8 mouse cellular contexts compared by ENCODE assay signal in the genomic region with DNA sequence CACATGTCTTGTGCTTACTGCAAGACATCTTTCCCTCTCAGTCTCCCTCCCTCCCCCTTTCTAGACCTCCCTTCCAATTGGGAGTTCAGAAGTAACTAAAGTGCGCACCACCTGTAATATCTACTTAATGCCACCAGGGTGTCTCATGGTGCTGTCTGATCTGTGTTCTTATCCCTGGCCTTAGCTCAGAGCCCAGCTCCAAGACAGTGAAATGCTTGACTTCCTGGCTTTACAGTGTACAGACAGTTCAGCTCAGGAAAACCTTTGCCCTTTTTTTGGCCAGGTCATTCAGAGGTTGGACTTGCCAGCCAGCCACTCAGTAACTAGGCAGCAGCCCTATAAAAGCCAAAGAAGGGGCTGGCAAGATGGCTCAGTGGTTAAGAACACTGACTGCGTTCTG. TPM values are rescaled to one million over a fixed set of nuclear protein-coding genes. Genes with fewer than 3 reads are reported as not detected.
DNase-seq lines count a peak whose midpoint lies in the region; ATAC-seq and TF ChIP-seq lines count a peak whose summit lies in the region.

No protein-coding gene starts in this region.

- ATAC-seq in common myeloid progenitor, adult 5-6 weeks (replicated peaks; ENCODE audit: low read depth, poor library complexity, severe bottlenecking), result peak; percentile 94
- ATAC-seq in heart, embryonic 12.5 days (ENCODE audit: insufficient number of reproducible peaks, low FRiP score), result peak; percentile 73; the same call in 1 of the 2 replicates
- ATAC-seq in kidney, embryonic 14.5 days (ENCODE audit: low FRiP score, low TSS enrichment), result peak; percentile 82
- peak; percentile 87 for ATAC-seq in stomach, embryonic 14.5 days (ENCODE audit: insufficient number of reproducible peaks, insufficient read depth, low FRiP score, low read depth)

- peak; percentile 51 for DNase-seq in adrenal gland, postnatal 10 days
- no peak for DNase-seq in adrenal gland, adult 18-20 months (ENCODE audit: low spot score in 2 of 2)
- DNase-seq in lung, postnatal 14 days, result peak; percentile 45

- H3K27me3 ChIP-seq in ES-Bruce4 (ENCODE audit: control insufficient read depth, insufficient read depth, low read length, poor library complexity, severe bottlenecking), result no peaks in the 10 kb centered on the region
- no peaks in the 10 kb centered on the region for H3K27me3 ChIP-seq in heart, embryonic 12.5 days (replicated peaks)
- no peaks in the 10 kb centered on the region for H3K27me3 ChIP-seq in kidney, embryonic 14.5 days (ENCODE audit: control insufficient read depth, insufficient read depth, low read length)
- no peaks in the 10 kb centered on the region for H3K27me3 ChIP-seq in stomach, embryonic 14.5 days (ENCODE audit: control insufficient read depth, insufficient read depth, low read length)

- peak; percentile 37 for TF ChIP-seq CTCF in ES-Bruce4 (IDR thresholded peaks at IDR 0.05; ENCODE audit: low read depth, low read length)

- no peak overlapping the region for H3K27ac ChIP-seq in ES-Bruce4 (ENCODE audit: insufficient read depth, low read length)
- no peak overlapping the region for H3K27ac ChIP-seq in heart, embryonic 12.5 days (ENCODE audit: poor library complexity, severe bottlenecking)
- H3K27ac ChIP-seq in kidney, embryonic 14.5 days (ENCODE audit: low read depth, low read length), result no peak overlapping the region
- no peak overlapping the region for H3K27ac ChIP-seq in stomach, embryonic 14.5 days (ENCODE audit: low read length)

- H3K9ac ChIP-seq in ES-Bruce4 (ENCODE audit: low read depth, poor library complexity, severe bottlenecking), result no peak overlapping the region
- H3K9ac ChIP-seq in heart, embryonic 12.5 days, result no peak overlapping the region
- H3K9ac ChIP-seq in kidney, embryonic 14.5 days (ENCODE audit: low read depth, low read length), result no peak overlapping the region
- H3K9ac ChIP-seq in stomach, embryonic 14.5 days (replicated peaks; ENCODE audit: low read depth, low read length), result no peak overlapping the region

- no peaks in the 10 kb centered on the region for H3K9me3 ChIP-seq in ES-Bruce4 (replicated peaks; ENCODE audit: control insufficient read depth, insufficient read depth, low read length, poor library complexity, severe bottlenecking)
- no peaks in the 10 kb centered on the region for H3K9me3 ChIP-seq in heart, embryonic 12.5 days (replicated peaks)
- no peaks in the 10 kb centered on the region for H3K9me3 ChIP-seq in kidney, embryonic 14.5 days (ENCODE audit: control insufficient read depth, low read length)
- no peaks in the 10 kb centered on the region for H3K9me3 ChIP-seq in stomach, embryonic 14.5 days (ENCODE audit: control insufficient read depth, low read depth, low read length)

- no peak for TF ChIP-seq EP300 in ES-Bruce4 (IDR thresholded peaks at IDR 0.05; ENCODE audit: insufficient read depth, low read depth, low read length)

- no peak overlapping the region for H3K4me3 ChIP-seq in ES-Bruce4 (ENCODE audit: low read depth, low read length)
- H3K4me3 ChIP-seq in heart, embryonic 12.5 days, result no peak overlapping the region
- no peak overlapping the region for H3K4me3 ChIP-seq in kidney, embryonic 14.5 days (ENCODE audit: low read length)
- no peak overlapping the region for H3K4me3 ChIP-seq in stomach, embryonic 14.5 days (ENCODE audit: low read depth, low read length)

- H3K4me2 ChIP-seq in heart, embryonic 12.5 days, result no peak overlapping the region
- H3K4me2 ChIP-seq in kidney, embryonic 14.5 days (replicated peaks; ENCODE audit: low read depth, low read length), result no peak overlapping the region
- no peak overlapping the region for H3K4me2 ChIP-seq in stomach, embryonic 14.5 days (replicated peaks; ENCODE audit: low read depth, low read length)

- no peak for TF ChIP-seq POLR2A in ES-Bruce4 (IDR thresholded peaks at IDR 0.05; ENCODE audit: insufficient read depth, low read length)

- WGBS in heart, embryonic 12.5 days, result 49% methylated on average over 2 of the region's 2 CpGs
- WGBS in kidney, embryonic 14.5 days, result 44% methylated on average over 2 of the region's 2 CpGs
- 47% methylated on average over 2 of the region's 2 CpGs for WGBS in stomach, embryonic 14.5 days

- no peaks in the 10 kb centered on the region for H3K4me1 ChIP-seq in ES-Bruce4 (ENCODE audit: control insufficient read depth, insufficient read depth, low read length)
- 0 out of 2 replicates have a peak, but pooled peaks cover 2% of the 10 kb centered on the region for H3K4me1 ChIP-seq in heart, embryonic 12.5 days (replicated peaks)
- H3K4me1 ChIP-seq in kidney, embryonic 14.5 days (ENCODE audit: control insufficient read depth, insufficient read depth, low read length), result no peaks in the 10 kb centered on the region
- H3K4me1 ChIP-seq in stomach, embryonic 14.5 days (ENCODE audit: control insufficient read depth, insufficient read depth, low read length), result no peaks in the 10 kb centered on the region

- no peaks in the 10 kb centered on the region for H3K36me3 ChIP-seq in ES-Bruce4 (ENCODE audit: control insufficient read depth, insufficient read depth, low read length, poor library complexity, severe bottlenecking)
- peaks cover 6% of the 10 kb centered on the region; the same call in 1 of the 2 replicates for H3K36me3 ChIP-seq in heart, embryonic 12.5 days
- H3K36me3 ChIP-seq in kidney, embryonic 14.5 days (ENCODE audit: control insufficient read depth, insufficient read depth, low read length), result 0 out of 2 replicates have a peak, but pooled peaks cover 3% of the 10 kb centered on the region
- H3K36me3 ChIP-seq in stomach, embryonic 14.5 days (ENCODE audit: control insufficient read depth, insufficient read depth, low read length), result no peaks in the 10 kb centered on the region

RNA-seq across cellular contexts. Expression of a gene that starts 8.9 kb away (rescaled TPM):
- 10 to 100 TPM; 37.8 to 41.3 TPM for total RNA-seq in adrenal gland, postnatal 10 days (2021)
- 10 to 100 TPM; 42.4 to 44.5 TPM for total RNA-seq in adrenal gland, adult 18-20 months (2021)
- 43.4 and 44.8 TPM in 2 replicates for polyA plus RNA-seq in ES-Bruce4 (2011; ENCODE audit: insufficient read depth, insufficient read length, low read depth, missing spikeins)
- 33.8 and 42.6 TPM in 2 replicates for total RNA-seq in common myeloid progenitor, adult 5-6 weeks (2017)
- 27.3 and 29.3 TPM in 2 replicates for polyA plus RNA-seq in heart, embryonic 12.5 days (2016; fragmentation: Nextera tagmentation; extraction: Ambion mirVana)
- 39.4 and 50.7 TPM in 2 replicates for polyA plus RNA-seq in kidney, embryonic 14.5 days (2014; fragmentation: Nextera tagmentation; extraction: Ambion mirVana)
- polyA plus RNA-seq in stomach, embryonic 14.5 days (2014; fragmentation: Nextera tagmentation; extraction: Ambion mirVana), result 46.5 and 50.8 TPM in 2 replicates

RNA-seq across cellular contexts. Expression of a gene that starts 12.0 kb away (rescaled TPM):
- 100 to 1,000 TPM; 198 to 256 TPM for total RNA-seq in adrenal gland, postnatal 10 days (2021)
- total RNA-seq in adrenal gland, adult 18-20 months (2021), result 100 to 1,000 TPM; 219 TPM
- 511 and 547 TPM in 2 replicates for polyA plus RNA-seq in ES-Bruce4 (2011; ENCODE audit: insufficient read depth, insufficient read length, low read depth, missing spikeins)
- total RNA-seq in common myeloid progenitor, adult 5-6 weeks (2017), result 612 and 668 TPM in 2 replicates
- polyA plus RNA-seq in heart, embryonic 12.5 days (2016; fragmentation: Nextera tagmentation; extraction: Ambion mirVana), result 254 and 260 TPM in 2 replicates
- 273 and 432 TPM in 2 replicates for polyA plus RNA-seq in kidney, embryonic 14.5 days (2014; fragmentation: Nextera tagmentation; extraction: Ambion mirVana)
- 345 and 362 TPM in 2 replicates for polyA plus RNA-seq in stomach, embryonic 14.5 days (2014; fragmentation: Nextera tagmentation; extraction: Ambion mirVana)

RNA-seq across cellular contexts. Expression of a gene that starts 38.7 kb away (rescaled TPM):
- total RNA-seq in adrenal gland, postnatal 10 days (2021), result 10 to 100 TPM; 32.4 to 43.1 TPM
- 10 to 100 TPM; 40.2 to 42.4 TPM for total RNA-seq in adrenal gland, adult 18-20 months (2021)
- 21.9 and 22.5 TPM in 2 replicates for polyA plus RNA-seq in ES-Bruce4 (2011; ENCODE audit: insufficient read depth, insufficient read length, low read depth, missing spikeins)
- 3.3 and 4.2 TPM in 2 replicates for total RNA-seq in common myeloid progenitor, adult 5-6 weeks (2017)
- polyA plus RNA-seq in heart, embryonic 12.5 days (2016; fragmentation: Nextera tagmentation; extraction: Ambion mirVana), result 20.7 and 22.9 TPM in 2 replicates
- polyA plus RNA-seq in kidney, embryonic 14.5 days (2014; fragmentation: Nextera tagmentation; extraction: Ambion mirVana), result 13.2 and 17.0 TPM in 2 replicates
- polyA plus RNA-seq in stomach, embryonic 14.5 days (2014; fragmentation: Nextera tagmentation; extraction: Ambion mirVana), result 21.7 and 24.9 TPM in 2 replicates

Comparison
In these comparisons a context has a peak if more than half of its experiments do, and no peak if none do; other contexts are left out.
1. DNase-seq: peak in adrenal gland, postnatal 10 days (single experiment) and lung, postnatal 14 days (single experiment); none in adrenal gland, adult 18-20 months (0 of 2).
2. Peak in every context shown above with its lines, with median percentiles within 50 percentile points of each other: ATAC-seq.